Mouse (Mus musculus): ENCODE results near the gene Ftsj3.
"Not testable (repeated sequence)": the region's sequence is repeated elsewhere in the genome, so short reads cannot be mapped to it uniquely, and the experiment has no call there.

Ftsj3 gene

DNA sequence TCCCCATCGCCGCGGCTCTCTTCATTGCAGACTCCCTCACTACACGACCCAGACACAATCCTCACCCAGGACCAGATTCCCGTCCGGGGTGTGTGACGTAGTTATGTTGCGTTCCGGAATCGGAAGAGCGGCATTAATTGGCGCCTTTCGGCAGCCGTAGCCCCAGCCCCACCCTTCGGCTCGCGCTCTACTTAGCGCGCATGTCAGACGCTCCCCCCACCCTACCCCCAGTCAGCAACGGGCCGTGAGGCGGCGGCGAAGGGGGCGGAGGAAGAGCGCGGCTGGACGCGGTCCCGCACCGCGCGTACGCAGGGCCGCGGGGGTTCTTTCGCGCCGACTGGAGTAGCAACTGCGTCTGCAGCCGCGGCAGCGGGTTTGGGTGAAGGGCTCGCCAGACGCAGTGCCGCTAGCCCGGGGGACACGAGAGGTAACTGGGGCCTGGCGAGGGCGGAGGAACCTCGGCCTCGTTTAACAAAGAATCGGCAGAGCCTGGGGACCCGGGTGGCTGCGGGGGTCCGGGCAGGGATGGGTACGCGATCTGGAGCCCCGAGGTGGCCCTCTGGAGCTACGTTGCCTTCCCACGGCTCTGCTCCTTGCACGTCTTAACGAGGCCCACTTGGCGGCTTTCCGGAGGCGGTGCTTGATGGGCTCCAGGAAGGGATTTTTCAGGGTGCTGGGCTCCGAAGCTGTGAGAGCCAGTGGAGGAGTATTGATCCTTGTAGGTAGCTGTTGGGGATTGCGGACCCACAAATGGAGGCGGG lies 39.0 kb downstream of the Ftsj3 start, which contains the start of gene Ddx42:
TSS of gene Ddx42 (plus strand) at position 197 of the 761 bp plus-strand sequence.
- in situ Hi-C loops (cut with MboI; ENCODE audit: low pct_unique_long_range_greater_than_20kb in 1 of 2, low sequenced_read_pairs in 2 of 2, unreplicated experiment in 1 of 2) = no loop called here

DNA sequence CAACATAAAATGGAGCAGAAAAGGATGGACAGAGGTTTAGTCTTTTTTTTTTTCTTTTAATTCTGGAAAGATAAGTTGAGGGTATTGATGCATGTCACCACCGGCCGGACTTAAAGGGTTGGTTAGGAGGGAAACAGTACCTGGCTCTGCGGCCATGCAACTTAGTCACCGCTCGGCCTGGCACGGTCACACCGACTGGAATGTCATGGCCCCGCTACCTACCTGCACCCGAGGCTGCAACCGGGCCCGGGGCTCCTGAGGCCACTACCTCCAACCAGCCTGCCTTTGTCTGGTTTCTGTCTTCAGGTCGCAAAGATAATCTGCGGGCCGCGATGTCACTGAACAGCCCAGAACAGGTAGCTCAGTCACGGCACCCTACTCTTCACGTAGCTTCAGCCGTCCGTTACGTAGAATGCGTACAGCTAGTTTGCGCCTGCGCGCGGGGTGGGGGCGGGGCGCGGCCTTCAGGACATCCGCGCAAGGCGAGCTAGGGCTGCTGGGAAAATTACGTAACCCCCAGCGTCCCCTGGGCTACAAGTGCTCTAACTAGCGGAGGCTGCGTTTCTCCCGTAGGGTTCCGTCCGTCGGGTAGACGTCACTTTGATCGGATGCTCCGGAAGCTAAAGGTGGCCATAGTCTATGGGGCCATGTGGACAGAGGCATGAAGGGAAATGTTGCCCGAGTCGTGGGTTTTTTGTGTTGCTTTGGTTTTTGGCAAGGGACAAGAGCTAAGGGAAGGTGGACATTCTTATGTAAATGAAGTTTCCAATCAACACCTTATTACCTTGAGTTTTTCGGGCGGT lies 39.8 kb downstream of the Ftsj3 start, which contains the start of gene Ccdc47:
TSS of gene Ccdc47 (minus strand) at position 418 of the 803 bp plus-strand sequence.
- in situ Hi-C loops (cut with MboI; ENCODE audit: low pct_unique_long_range_greater_than_20kb in 1 of 2, low sequenced_read_pairs in 2 of 2, unreplicated experiment in 1 of 2) = no loop called here

DNA sequence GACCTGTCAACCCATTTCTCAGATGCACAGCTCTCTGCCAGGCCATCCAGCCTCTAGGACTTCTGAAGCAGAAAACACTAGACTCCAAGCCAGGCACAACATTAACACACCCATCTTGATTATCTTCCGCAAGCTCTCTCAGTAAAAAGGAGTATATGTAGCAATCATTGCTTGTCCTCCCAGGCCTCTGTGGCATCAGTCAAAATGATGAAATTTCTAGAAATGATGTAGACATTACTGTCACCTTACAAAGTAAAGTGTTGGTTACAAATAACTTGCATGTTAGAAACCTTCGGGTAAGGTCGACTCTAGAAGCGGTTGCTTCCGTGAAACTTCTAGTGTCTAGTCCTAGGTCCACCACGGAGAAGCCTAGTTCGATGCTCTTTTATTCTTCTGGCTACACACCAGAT lies 40.4 kb downstream of the Ftsj3 start:
- in situ Hi-C loops (cut with MboI; ENCODE audit: low pct_unique_long_range_greater_than_20kb in 1 of 2, low sequenced_read_pairs in 2 of 2, unreplicated experiment in 1 of 2) = no loop called here

DNA sequence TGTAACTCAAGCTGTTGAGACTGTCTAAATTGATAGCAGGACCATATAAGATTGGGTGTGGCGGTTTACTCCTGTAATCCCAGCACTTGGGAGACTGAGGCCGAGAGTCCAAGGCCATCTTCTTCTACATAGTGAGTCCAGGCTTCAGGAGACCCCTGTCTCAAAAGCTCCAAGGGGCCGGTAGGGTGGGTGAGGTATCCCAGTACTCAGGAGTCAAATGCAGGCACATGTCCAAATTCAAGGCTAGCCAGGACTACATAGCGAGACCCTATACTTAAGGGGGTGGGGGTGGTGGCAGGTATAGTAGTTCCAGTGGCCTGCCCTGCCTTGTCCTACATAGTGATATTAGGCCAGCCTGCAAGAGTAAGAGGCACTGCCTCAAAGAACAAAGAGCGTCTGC lies 41.0 kb downstream of the Ftsj3 start:
- in situ Hi-C loops (cut with MboI; ENCODE audit: low pct_unique_long_range_greater_than_20kb in 1 of 2, low sequenced_read_pairs in 2 of 2, unreplicated experiment in 1 of 2) = no loop called here

DNA sequence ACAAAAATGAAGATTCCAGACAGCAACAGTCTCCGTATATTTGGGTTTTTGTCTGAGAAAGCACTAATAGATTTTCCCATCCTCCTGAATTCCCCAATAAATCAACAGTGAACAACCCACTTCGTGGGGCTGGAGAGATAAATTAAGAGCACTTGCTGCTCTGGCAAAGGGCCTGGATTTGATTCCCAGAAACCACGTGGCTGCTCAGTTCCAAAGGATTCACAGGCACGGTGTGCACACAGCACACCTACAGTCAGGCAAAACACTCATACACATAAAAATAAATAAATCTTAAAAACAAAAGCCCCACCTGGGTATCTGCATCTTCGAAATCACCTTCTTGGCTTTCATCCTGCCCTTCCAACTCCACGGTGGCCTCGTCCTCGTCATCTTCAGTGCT lies 43.1 kb downstream of the Ftsj3 start:
- in situ Hi-C loops (cut with MboI; ENCODE audit: low pct_unique_long_range_greater_than_20kb in 1 of 2, low sequenced_read_pairs in 2 of 2, unreplicated experiment in 1 of 2) = no loop called here

DNA sequence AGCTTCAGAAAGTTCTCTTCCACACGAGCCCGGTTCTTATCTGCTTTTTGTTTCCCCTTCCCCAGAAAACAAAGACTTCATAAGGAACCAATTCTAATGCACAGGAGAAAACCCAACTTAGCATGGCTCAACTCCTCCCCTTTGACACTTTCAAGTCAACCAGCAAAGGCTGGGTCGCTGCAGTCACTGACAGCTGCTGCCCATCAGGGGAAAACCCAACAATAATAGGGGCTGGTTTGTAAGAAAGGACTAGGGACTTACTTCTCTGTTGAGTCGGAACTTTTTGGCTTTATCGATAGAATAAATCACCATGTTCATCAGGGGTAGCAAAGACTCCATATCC lies 53.8 kb downstream of the Ftsj3 start, which contains the start of gene Strada:
TSS of gene Strada (minus strand) at position 46 of the 343 bp plus-strand sequence.
- in situ Hi-C loops (cut with MboI; ENCODE audit: low pct_unique_long_range_greater_than_20kb in 1 of 2, low sequenced_read_pairs in 2 of 2, unreplicated experiment in 1 of 2) = no loop called here

DNA sequence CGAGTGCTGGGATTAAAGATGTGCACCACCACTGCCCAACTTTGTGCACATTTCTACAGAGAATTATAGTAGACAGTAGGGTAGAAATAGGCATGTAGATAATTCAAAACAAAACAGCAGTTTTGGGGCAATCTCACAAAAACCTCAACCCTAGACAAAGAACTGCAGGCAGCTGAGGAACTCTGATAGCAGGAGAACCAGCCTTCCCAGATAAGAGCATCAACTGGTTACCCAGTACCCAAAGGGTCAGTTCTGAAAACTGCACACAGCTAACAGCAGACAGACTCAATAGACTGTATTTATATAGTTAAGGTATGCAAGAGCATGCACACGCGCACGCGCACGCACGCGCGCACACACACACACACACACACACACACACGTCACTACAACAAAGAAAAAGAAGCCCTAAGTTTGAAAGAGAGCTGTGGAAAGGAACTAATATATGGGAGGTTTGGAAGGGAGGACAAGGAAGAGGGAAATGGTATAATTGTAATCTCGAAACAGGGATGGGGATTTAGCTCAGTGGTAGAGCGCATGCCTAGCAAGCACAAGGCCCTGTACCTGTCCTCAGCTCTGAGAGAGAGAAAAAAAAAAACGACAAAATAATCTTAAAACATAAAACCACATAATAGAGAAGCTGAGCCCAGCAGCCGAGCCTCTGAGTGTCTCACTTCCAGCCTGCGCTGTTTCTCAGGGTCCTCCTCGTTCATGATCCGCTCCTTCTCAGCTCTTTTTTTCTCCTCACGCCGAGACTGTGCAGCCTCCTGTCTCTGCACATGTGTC lies 54.3 kb downstream of the Ftsj3 start:
- in situ Hi-C loops (cut with MboI; ENCODE audit: low pct_unique_long_range_greater_than_20kb in 1 of 2, low sequenced_read_pairs in 2 of 2, unreplicated experiment in 1 of 2) = no loop called here

DNA sequence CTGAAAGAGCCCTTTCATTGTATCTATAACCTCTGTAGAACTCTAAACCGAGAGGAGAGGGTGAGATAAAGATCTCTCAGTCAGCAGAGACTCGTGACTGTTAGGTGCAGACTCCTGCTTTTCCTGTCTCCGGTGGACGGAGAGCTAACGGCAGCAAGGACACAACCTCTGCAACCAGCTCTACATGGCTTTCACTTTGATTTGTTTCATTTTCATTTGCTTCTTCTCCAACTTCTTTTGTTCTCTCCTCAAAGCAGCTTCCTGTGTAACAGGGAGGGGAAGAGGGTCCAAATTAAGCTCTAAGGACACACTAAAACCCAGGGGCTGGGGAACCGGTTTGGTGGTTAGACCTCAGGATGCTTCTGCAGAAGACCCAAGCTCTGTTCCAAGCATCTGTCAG lies 55.1 kb downstream of the Ftsj3 start:
- in situ Hi-C loops (cut with MboI; ENCODE audit: low pct_unique_long_range_greater_than_20kb in 1 of 2, low sequenced_read_pairs in 2 of 2, unreplicated experiment in 1 of 2) = no loop called here

DNA sequence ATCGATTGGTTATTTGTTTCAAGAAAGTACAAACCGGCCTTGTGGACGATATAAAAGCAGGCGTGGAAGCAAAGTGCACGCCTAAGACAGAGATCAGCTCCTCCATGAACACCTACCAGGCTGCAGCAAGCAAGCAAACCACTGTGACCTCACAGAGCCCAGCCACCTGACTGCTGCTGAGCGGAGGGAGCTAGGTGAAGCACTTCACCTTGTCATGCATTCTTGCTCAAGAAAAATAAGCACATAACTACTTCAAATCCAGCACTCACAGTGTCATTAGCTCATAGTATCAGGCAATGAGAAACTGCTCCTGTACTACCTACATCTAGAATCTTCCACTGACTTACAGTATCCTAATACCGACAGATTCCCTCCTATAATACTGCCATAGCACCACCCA lies 55.9 kb downstream of the Ftsj3 start:
- in situ Hi-C loops (cut with MboI; ENCODE audit: low pct_unique_long_range_greater_than_20kb in 1 of 2, low sequenced_read_pairs in 2 of 2, unreplicated experiment in 1 of 2) = not testable (repeated sequence)
